Mouse (Mus musculus) myocyte (in vitro differentiated cells): ENCODE data around the gene 4933425L06Rik. TPM values are rescaled to one million over a fixed set of nuclear protein-coding genes. Genes with fewer than 3 reads are reported as not detected.

Experiments
- H3K27me3 ChIP-seq: one replicate; pipeline ENCODE4 v1.6.1; 2011; ENCODE audit not compliant: control insufficient read depth, insufficient read depth, insufficient read length
- H3K36me3 ChIP-seq: one replicate; pipeline ENCODE4 v1.6.1; 2011; ENCODE audit not compliant: control insufficient read depth, insufficient read depth
- H3K4me2 ChIP-seq: one replicate; pipeline ENCODE4 v1.6.1; 2011; ENCODE audit warnings: low read depth, control low read depth
- H3K4me3 ChIP-seq: one replicate; pipeline ENCODE4 v1.5.1; 2011; ENCODE audit warnings: mild to moderate bottlenecking, control low read depth, moderate library complexity
- H3K79me2 ChIP-seq: one replicate; pipeline ENCODE4 v1.6.1; 2011; ENCODE audit not compliant: control insufficient read depth, insufficient read depth
- H3ac ChIP-seq: one replicate; pipeline ENCODE4 v1.6.1; 2011; ENCODE audit not compliant: control insufficient read depth, insufficient read length
- CEBPB ChIP-seq: IDR thresholded peaks from 2 replicates; pipeline ENCODE4 v1.6.1; 2011; ENCODE audit warnings: mild to moderate bottlenecking, moderate library complexity; ENCODE audit not compliant: poor library complexity, insufficient read depth, severe bottlenecking
- E2F4 ChIP-seq: IDR thresholded peaks from one replicate; pipeline ENCODE4 v1.6.1; 2011; ENCODE audit warnings: mild to moderate bottlenecking, control low read depth, moderate library complexity; ENCODE audit not compliant: insufficient read depth
- MAX ChIP-seq: IDR thresholded peaks from one replicate; pipeline ENCODE4 v1.6.1; 2011; ENCODE audit warnings: low read depth, mild to moderate bottlenecking, control low read depth
- MYOD1 ChIP-seq, 3 experiments: IDR thresholded peaks; one replicate each; pipeline ENCODE4 v1.6.1; 2011; ENCODE audit warnings: control low read depth in 2 of 3, low read depth in 2 of 3, mild to moderate bottlenecking in 2 of 3, moderate library complexity in 1 of 3; ENCODE audit not compliant: insufficient read length in 2 of 3, control insufficient read depth in 1 of 3
- MYOG ChIP-seq, 3 experiments: IDR thresholded peaks; one replicate each; pipeline ENCODE4 v1.6.1; 2011; ENCODE audit warnings: control low read depth in 2 of 3, low read depth in 2 of 3, mild to moderate bottlenecking in 2 of 3; ENCODE audit not compliant: insufficient read length in 2 of 3, control insufficient read depth in 1 of 3, insufficient read depth in 1 of 3
- POLR2A ChIP-seq: IDR thresholded peaks from one replicate; pipeline ENCODE4 v1.6.1; 2011; ENCODE audit warnings: low read depth, mild to moderate bottlenecking, control low read depth, moderate library complexity; ENCODE audit not compliant: insufficient read length
- POLR2AphosphoS2 ChIP-seq: IDR thresholded peaks from one replicate; pipeline ENCODE4 v1.6.1; 2011; ENCODE audit warnings: low read depth, control low read depth; ENCODE audit not compliant: insufficient read length
- REST ChIP-seq: IDR thresholded peaks from one replicate; pipeline ENCODE4 v1.6.1; 2011; ENCODE audit warnings: mild to moderate bottlenecking, control low read depth, moderate library complexity; ENCODE audit not compliant: insufficient read depth, insufficient read length
- SRF ChIP-seq: IDR thresholded peaks from one replicate; pipeline ENCODE4 v1.6.1; 2011; ENCODE audit warnings: low read depth; ENCODE audit not compliant: control insufficient read depth, insufficient read length
- TCF12 ChIP-seq: IDR thresholded peaks from one replicate; pipeline ENCODE4 v1.6.1; 2011; ENCODE audit warnings: mild to moderate bottlenecking, control low read depth; ENCODE audit not compliant: poor library complexity, insufficient read depth, severe bottlenecking
- TCF3 ChIP-seq: IDR thresholded peaks from one replicate; pipeline ENCODE4 v1.6.1; 2011; ENCODE audit warnings: low read depth, control low read depth; ENCODE audit not compliant: insufficient read length
- USF1 ChIP-seq: IDR thresholded peaks from one replicate; pipeline ENCODE4 v1.6.1; 2011; ENCODE audit warnings: low read depth, mild to moderate bottlenecking, control low read depth, moderate library complexity
- polyA plus RNA-seq: library from polyadenylated mRNA; unstranded; fragments of >200 nt; fragmentation: generic; extraction: Trizol; gene quantifications from one replicate; pipeline ENCODE4 v1.2.1, GENCODE M21; 2012; ENCODE audit warnings: missing spikeins

The 4933425L06Rik gene
- polyA plus RNA-seq, 1 experiment: not detected

- Histone ChIP-seq H3K4me3 (no peak overlapping the region), H3K27me3 (no peaks in the 10 kb centered on the region), H3K79me2 (no peaks in the 10 kb centered on the region), H3K36me3 (no peaks in the 10 kb centered on the region), H3ac (no peak overlapping the region), H3K4me2 (no peak overlapping the region)
- TF ChIP-seq POLR2A (no peak), TCF12 (no peak), MYOD1 (IDR thresholded peaks at IDR 0.05; ENCODE audit: control insufficient read depth in 1 of 3, insufficient read length in 2 of 3, low read depth in 2 of 3) (no peak), MYOG (IDR thresholded peaks at IDR 0.05; ENCODE audit: control insufficient read depth in 1 of 3, insufficient read depth in 1 of 3, insufficient read length in 2 of 3, low read depth in 2 of 3) (no peak), REST (no peak), CEBPB (no peak)
Measured at GRCm38 (mm10) chr13:105146827-105147226, 64.9 kb downstream of the 4933425L06Rik start.

- no peaks in the 10 kb centered on the region for H3K27me3 ChIP-seq
- TF ChIP-seq E2F4: no peak
- no peak for TF ChIP-seq POLR2AphosphoS2
- TF ChIP-seq TCF12: no peak
- TF ChIP-seq MAX: no peak
- no peak for TF ChIP-seq TCF3
- TF ChIP-seq REST: no peak
- no peak for TF ChIP-seq MYOG (IDR thresholded peaks at IDR 0.05; ENCODE audit: control insufficient read depth in 1 of 3, insufficient read depth in 1 of 3, insufficient read length in 2 of 3, low read depth in 2 of 3)
Measured at GRCm38 (mm10) chr13:105147795-105148418, 66.0 kb downstream of the 4933425L06Rik start.

GRCm38 (mm10) chr13:105150006-105150405 lies 68.1 kb downstream of the 4933425L06Rik start:
- Histone ChIP-seq H3K27me3 (no peaks in the 10 kb centered on the region), H3ac (no peak overlapping the region), H3K79me2 (no peaks in the 10 kb centered on the region), H3K4me2 (no peak overlapping the region), H3K36me3 (no peaks in the 10 kb centered on the region), H3K4me3 (no peak overlapping the region)
- no peak for TF ChIP-seq MYOD1 (IDR thresholded peaks at IDR 0.05; ENCODE audit: control insufficient read depth in 1 of 3, insufficient read length in 2 of 3, low read depth in 2 of 3)
- no peak for TF ChIP-seq CEBPB
- TF ChIP-seq REST: no peak
- TF ChIP-seq SRF: no peak
- no peak for TF ChIP-seq USF1
- TF ChIP-seq POLR2AphosphoS2: no peak
- TF ChIP-seq MYOG (IDR thresholded peaks at IDR 0.05; ENCODE audit: control insufficient read depth in 1 of 3, insufficient read depth in 1 of 3, insufficient read length in 2 of 3, low read depth in 2 of 3): no peak
- no peak for TF ChIP-seq POLR2A
- TF ChIP-seq MAX: no peak
- TF ChIP-seq TCF3: no peak
- no peak for TF ChIP-seq E2F4
- TF ChIP-seq TCF12: no peak

More at GRCm38 (mm10) chr13:105147795-105148418, 66.0 kb downstream of the 4933425L06Rik start:
- no peak overlapping the region for H3ac ChIP-seq
- H3K79me2 ChIP-seq: no peaks in the 10 kb centered on the region
- no peak overlapping the region for H3K4me3 ChIP-seq
- H3K36me3 ChIP-seq: no peaks in the 10 kb centered on the region
- H3K4me2 ChIP-seq: no peak overlapping the region

- no peaks in the 10 kb centered on the region for H3K79me2 ChIP-seq
- TF ChIP-seq SRF (no peak), MYOG (IDR thresholded peaks at IDR 0.05; ENCODE audit: control insufficient read depth in 1 of 3, insufficient read depth in 1 of 3, insufficient read length in 2 of 3, low read depth in 2 of 3) (no peak), CEBPB (no peak)
- no peak overlapping the region for H3ac ChIP-seq
- no peak overlapping the region for H3K4me2 ChIP-seq
- H3K36me3 ChIP-seq: no peaks in the 10 kb centered on the region
- no peak overlapping the region for H3K4me3 ChIP-seq
- no peaks in the 10 kb centered on the region for H3K27me3 ChIP-seq
Measured at GRCm38 (mm10) chr13:105153955-105154354, 72.0 kb downstream of the 4933425L06Rik start.

DNA sequence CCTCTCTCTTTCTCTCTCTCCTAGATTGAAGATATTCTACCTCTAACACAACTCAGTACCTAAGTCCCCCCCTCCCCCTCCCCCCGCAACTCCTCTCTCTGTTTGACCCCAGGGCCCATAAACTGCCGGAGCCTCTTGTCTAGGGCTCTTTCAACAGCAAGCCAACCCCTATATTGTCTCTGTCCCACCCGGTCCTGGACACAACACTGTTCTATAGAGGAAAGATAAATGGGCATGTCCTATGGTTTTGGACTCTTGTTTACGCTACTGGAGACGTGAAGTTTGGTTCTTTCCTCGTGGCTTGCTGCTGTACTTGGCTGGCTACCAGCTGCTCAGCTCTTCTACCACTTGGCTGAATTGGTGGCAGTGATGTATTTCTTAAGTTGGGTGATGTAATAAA lies 83.5 kb downstream of the 4933425L06Rik start:
- TF ChIP-seq TCF12: no peak
- TF ChIP-seq SRF: no peak
- no peak for TF ChIP-seq POLR2A
- TF ChIP-seq REST: no peak
- no peak for TF ChIP-seq USF1
- TF ChIP-seq E2F4: no peak
- no peak for TF ChIP-seq MAX
- TF ChIP-seq MYOG (IDR thresholded peaks at IDR 0.05; ENCODE audit: control insufficient read depth in 1 of 3, insufficient read depth in 1 of 3, insufficient read length in 2 of 3, low read depth in 2 of 3): no peak
- Histone ChIP-seq H3K4me2 (no peak overlapping the region), H3ac (no peak overlapping the region), H3K79me2 (no peaks in the 10 kb centered on the region), H3K4me3 (no peak overlapping the region), H3K27me3 (no peaks in the 10 kb centered on the region), H3K36me3 (no peaks in the 10 kb centered on the region)

Other genes with a start within 250 kb of the 4933425L06Rik start
- gene Shisal2b, start 218.2 kb upstream of the 4933425L06Rik start, polyA plus RNA-seq: not detected
- gene Rgs7bp, start 27.2 kb upstream of the 4933425L06Rik start, polyA plus RNA-seq: under 0.01 TPM
- gene Rnf180, start 212.7 kb downstream of the 4933425L06Rik start, polyA plus RNA-seq: not detected